Mouse (Mus musculus) embryo, embryonic 11.5 days (tissue): ENCODE measurements around the gene Otos.

ENCODE experiments used
- DNase-seq: peaks from one replicate; pipeline ENCODE4 v3.0.0-alpha.2; 2012; ENCODE audit warnings: low read depth, low spot score

Otos gene

GRCm38 (mm10) chr1:92648673-92649072 is at the start of gene Otos:
Otos (minus strand) TSS chr1:92648841.
- DNase-seq: peak; percentile 65

DNA sequence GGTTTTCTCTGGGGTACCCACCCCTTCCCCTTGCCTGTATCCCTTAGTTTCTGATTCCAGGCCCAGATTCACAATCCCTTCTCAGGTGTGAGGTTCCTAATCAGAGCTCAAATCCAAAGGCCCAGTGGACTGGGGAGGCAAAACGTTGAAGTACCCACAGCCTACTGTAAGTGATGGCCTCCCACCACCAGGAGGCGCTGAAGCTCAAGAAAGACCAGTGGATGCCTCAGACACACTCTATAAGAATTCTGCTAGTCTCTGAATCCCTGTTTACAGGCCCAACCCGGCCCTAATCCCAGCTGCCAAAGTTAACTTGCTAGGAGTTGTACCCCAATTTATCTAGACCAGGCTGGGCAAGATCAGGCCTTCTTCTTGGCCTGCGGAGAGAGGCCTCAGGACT is 48.2 kb upstream of the Otos start:
- DNase-seq: peak; percentile 67

- DNase-seq: no peak
Observed at GRCm38 (mm10) chr1:92695751-92696150, 47.1 kb upstream of the Otos start.

DNA sequence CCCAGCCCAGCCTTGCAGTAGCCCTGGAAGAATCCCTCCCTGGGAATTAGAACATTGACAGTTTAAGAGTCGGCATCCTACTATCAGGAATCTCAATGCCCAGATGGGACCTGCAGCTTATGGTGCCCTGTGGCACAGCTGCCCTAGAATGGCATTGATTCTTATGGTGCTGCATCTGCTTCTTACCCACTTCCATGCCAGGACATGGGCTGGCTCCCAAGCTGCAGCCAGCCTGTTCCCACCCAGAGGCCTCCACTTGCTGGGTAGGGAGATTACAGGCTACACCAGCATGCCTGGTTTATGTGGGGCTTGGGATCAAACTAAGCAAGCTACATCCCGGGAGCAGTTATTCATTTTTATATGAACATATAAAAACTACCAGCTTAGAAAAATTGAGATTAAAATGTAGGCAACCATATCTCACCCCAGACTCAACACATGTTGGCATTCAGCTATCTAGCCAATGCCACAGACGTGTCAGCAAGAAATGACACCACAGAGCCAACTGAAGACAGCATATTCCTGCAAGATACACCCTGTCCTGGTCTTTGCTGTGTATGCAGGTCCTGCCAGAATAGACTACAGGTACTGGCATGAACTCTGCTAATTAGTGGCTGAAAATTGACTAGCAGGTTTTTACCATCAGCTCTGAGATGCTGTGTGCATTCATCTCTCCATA is 42.7 kb upstream of the Otos start:
- DNase-seq: no peak

DNA sequence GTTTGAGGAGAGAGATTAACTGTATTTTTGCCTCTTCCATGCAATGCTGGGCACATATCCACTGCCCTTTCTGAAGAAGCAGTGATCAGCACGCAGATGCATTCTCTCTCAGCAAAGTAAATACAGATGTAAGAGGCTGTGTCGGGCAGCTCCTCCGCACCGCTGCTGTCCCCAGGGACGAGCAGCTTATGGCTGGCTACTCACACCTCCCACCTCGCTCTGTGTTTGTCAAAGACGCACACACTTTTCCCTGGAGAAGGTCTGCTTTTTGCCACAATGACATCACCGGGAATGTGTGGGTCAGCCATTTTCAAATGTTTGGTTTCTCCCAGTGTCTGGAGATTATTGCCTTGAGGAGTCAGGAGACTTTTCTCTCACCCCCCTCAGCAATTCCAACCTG is 38.4 kb upstream of the Otos start:
- no peak for DNase-seq

GRCm38 (mm10) chr1:92683151-92683550 is 34.5 kb upstream of the Otos start:
- no peak for DNase-seq

DNA sequence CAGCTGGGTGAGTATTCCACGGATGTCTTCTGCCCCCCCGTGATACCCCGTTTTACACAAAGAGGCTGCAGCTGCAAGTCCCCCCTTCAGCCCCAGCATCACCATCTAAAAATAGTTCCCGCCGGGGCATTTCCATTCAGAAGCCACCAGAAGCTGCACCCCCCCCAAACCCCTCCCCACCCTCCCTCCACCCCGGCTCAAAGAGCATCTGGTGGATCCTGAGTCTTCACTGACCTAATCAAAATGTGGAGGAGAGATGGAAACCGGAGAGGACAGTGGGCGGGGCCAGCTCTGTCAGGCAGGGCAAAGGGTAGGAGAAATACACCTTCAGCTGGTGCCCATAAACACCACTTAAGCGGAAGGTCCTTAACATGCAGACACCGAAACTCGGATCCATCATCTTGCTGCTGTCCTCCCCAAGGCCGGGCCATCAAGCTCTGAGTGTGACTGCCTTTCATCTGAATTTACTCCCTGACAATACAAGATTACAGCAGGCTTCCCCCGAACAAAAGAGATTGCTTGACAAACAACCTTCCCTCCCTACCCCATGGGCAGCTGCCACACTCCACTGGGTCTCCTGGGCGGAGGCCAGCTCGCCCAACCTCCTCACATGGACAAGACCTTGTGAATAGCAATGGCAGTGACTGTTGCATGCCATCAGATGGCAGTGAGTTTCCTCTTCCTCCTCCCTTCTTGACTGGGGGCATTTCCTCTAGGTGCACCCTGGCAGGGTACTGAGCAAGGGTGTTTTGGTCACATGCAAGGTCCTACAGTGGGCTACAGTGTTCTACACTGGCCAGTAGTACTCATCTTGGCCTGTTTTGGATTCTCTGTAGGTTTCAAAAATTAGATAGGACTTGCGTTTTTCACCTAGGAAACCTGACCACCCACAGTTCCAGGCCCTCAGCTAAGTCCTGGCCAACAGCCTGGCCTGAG is 32.3 kb upstream of the Otos start:
- DNase-seq: no peak

DNA sequence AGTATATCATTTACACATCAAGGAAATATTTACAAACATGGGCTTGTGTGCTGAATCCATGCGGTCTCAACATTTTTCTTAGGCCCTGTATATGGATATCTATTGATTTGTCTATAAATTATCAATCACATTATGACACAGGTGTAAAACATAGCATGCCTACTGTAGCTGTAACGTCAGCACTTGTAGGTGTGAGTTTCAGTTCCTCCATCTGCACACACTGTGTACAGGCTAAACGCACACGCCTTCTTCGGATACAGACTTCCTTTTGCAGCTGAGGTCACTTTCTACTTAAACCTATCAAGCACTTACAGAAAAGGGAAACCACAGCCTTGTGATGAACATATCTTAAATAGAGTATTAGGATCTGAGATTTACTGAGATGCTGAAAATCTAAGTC is 30.1 kb upstream of the Otos start:
- DNase-seq: no peak

DNA sequence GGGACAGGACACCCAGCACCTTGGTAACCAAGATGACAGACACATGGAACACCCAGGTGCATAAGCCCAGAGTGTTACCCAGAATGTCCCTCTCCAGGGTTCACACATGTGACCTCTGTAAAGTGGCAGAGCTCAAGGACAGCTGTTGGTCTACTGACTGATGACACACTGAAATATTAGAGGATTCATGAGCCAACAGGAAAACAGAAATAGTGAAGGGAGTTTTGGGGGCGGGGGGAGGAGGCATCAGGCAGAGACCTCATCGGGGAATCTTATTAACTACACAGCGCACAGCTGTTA is 28.0 kb upstream of the Otos start:
- no peak for DNase-seq

DNA sequence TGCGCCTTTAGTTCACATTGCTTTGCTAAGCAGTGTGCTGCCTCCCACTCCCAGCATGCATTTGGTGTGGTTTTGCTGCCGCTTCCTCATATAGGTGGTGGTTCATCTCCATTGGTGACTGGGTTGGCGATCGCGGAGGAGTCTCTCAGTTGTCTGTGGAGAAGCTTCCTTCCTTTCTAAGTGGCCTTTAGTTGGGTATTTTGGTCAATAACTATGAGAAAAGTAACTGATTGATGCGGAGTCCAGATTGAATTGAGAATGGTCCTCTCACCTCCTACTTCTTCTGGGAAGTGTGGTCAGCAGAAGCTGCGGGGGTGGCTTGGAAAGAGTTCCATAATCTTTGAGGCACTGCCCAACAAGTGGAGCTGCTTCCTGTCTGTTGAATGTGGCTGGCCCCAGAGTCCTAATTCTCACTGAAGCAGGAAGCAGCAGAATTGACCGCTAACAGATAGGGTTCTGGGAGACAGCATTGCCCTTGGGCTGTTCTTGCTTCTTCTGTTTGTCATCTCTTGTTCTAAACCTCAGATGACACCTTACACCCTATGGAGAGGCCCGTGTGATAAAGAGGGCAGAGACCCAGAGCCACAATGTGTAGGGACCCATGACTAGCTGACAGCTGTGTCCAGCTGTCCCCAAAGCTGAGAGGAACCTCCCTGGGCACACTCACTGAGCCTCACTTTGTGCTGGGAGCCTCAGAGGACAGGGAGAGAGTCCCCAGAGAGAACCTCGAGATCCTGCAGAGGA is 27.5 kb upstream of the Otos start:
- no peak for DNase-seq

GRCm38 (mm10) chr1:92673258-92673782 is 24.7 kb upstream of the Otos start:
- no peak for DNase-seq

DNA sequence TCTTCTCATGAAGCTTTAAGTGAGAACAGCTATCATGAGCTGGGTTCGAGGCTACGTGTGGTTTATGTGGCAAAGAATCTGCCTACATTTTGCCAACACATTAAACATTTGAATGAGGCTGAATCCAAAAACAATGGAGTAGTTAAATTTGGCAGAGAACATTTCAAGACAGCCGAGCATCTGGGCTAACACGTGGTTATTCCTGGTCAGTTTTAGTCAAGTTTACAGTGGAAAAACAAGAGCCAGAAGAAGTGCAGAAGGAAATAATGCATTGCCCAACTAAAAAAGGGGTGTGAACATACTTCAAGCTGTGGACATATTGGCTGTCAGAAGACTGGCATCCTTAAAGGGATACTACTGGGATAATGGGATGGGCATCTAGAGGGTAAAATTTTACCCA is 22.7 kb upstream of the Otos start:
- no peak for DNase-seq

GRCm38 (mm10) chr1:92669430-92669829 is 20.8 kb upstream of the Otos start:
- DNase-seq: no peak

GRCm38 (mm10) chr1:92667106-92667505 is 18.5 kb upstream of the Otos start:
- no peak for DNase-seq

DNA sequence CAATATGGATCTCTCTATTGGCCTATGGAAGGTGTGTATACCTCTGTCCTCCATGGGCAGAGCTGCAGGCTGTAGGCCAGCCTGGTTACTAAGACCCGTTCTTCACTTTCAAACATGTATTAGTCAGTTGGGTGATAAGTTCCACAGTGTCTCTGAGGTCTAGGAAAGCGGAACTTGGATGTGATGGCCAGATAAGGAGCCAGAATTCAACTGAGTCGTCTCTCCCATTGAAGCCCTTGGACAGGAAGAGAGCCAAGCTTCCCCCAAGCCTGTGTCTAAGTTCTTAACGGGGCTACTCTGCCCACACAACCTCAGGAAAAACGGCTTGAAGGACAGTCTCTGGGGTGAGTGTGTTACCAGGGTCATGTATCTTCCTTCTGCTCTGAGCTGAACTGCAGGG is 10.8 kb upstream of the Otos start:
- DNase-seq: no peak

DNA sequence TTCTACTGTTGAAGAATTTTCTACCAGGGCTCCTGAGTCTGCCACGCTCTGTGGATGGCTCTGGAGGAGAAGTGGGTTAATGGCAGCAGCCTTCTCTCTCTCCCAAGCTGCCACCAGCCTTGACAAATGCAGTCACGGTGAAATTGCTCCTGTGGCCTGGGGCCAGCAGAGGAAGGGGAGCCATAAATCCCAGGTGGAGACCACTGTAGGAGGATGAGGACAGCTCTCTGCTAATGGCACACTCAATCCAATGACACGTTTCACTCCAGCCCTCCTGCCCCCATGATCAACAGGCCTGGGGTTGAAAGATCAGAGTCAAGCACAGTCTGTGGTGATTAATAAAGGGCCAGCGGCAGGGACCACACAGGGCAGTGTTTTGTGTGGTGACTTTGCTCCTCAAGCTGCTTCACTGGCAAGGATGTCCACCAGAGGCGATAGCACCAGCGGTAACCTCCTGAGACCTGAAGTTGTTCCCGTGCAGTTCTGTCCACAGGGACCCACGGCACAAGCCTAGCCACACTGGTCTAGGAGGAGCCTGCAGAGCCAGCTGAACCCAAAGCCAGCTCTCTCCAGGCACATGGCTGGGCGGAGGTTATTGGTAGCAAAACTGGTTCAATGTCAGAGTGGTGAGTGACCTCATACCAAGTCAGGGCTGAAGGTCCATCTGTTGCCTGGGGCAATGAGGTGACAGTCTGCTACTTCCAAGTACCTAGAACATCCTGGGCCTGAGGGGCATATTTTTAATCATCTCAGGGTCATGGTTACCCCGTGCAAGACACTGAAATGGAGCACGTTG is 8.6 kb upstream of the Otos start:
- DNase-seq: no peak

DNA sequence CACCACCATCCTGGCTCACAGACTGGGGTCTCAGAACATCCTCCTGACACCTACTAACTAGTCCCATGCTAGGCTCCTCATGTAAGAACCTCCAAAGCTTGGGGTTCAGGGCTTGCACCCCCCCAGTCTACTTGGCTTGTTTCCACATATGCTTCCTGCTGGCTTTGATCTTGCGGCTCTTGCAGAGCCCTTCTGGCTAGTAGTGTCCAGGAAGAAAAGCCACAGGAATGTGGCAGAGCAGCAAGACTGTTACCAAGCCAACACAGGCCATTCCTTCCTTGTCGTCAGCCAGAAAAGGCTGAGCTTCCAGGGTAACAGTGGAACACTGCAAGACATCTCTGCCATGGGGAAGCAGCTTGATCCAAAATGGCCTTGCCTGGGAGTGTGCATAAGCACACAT is 6.0 kb upstream of the Otos start:
- no peak for DNase-seq

DNA sequence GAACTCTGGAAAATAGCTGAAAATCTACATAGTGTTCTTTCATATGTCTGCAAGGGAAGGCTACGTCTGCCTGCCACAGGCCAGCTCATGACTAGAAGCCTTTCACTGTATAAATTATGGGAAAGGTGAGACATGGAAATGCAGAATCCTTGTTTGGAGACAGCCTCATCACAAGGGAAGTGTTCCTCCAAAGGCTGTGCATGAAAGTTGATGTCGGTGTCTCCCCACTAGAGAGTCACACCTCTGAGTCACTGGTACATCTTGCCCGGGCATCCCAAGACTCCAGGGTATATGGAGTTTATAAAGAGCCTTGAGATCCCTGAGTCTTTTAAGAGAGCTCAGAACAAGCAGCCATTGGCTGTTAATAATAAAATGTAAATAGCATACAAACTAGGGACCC is 4.5 kb upstream of the Otos start:
- DNase-seq: no peak

- DNase-seq: no peak
Observed at GRCm38 (mm10) chr1:92651467-92651866, 2.8 kb upstream of the Otos start.

DNA sequence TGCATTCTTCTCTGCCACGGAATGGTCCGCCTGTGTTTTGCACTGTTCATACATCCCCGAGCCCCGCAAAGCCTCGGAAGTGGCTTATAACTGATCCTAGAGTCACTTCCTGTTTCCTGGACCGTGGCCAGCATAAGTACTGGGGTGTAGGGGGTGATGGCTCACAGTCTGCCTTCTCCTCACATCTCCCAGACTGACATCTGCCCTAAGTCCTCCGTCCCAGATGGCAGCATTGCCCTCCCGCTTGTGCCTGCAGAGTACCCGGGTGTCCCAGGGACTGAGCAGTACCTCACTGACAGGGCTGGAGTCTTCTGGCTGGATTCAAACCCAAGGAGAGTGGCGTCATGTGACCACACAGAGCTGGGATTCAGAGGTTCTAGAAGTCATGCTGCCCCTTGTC is 444 bp downstream of the Otos start:
- DNase-seq: no peak

- DNase-seq: peak; percentile 63
Observed at GRCm38 (mm10) chr1:92647752-92648151, 889 bp downstream of the Otos start.

DNA sequence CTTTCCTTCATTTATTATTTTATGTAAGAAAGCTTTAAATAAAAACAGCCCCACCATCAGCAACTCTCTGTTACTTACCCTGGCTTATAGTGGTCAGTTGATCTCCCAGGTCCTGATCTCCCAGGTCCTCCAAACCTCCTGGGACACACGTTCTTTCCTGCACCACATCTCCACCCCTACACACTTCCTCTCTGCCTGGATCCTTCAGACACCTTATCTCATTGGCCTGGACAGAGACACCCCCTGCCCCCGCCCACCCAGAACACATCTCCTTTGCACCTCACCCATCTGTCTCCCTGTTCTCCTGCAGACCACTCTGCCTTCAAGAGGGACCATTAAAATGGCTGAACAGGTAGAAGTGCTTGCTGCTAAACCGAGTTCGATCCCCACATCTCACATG is 1.6 kb downstream of the Otos start:
- no peak for DNase-seq
